Mouse (Mus musculus): ENCODE results near the gene Gm49673.
"Not testable (repeated sequence)": the region's sequence is repeated elsewhere in the genome, so short reads cannot be mapped to it uniquely, and the experiment has no call there.

DNA sequence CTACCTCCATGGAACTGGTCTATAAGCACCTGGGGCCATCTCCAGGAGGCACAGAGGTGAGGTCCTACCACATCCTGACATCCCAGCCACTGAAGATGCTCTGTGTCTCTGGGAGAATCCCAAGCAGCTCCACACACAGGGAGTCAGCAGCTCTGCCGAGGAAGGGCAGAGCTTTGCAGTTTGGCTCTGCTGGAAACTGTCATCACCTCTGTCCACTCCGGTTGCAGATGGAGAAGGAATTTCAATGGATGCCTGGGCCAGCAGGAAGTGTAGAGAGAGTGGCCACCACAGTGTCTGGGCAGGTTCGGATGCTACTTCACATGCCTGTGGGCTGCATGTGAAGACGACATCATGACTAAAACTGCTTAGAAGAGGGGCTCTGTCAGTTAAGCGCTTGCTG lies 106.4 kb downstream of the Gm49673 start:
- not testable (repeated sequence) for TF ChIP-seq CTCF, POLR2A (IDR thresholded peaks at IDR 0.05; ENCODE audit: insufficient read depth, low read depth, low read length)

Measured in olfactory bulb, adult 2 months (tissue).